Mouse (Mus musculus) intestine, postnatal 0 days (tissue): Measurements from ENCODE around the gene Atad2b. TPM values are rescaled to one million over a fixed set of nuclear protein-coding genes. Genes with fewer than 3 reads are reported as not detected.
A peak's percentile ranks its signal among the peaks of the same experiment; 100 is the strongest.

Source experiments
- ATAC-seq: fragments of 200-750 bp; cut with Nextera tagmentation; 2 replicates; pipeline ENCODE4 v1.8.0; 2017; ENCODE audit warnings: mild to moderate bottlenecking, moderate TSS enrichment, moderate library complexity
- H3K27ac ChIP-seq: fragments of 300-500 bp; sonication (generic); 2 replicates; pipeline ENCODE4 v1.5.1; 2014; ENCODE audit warnings: mild to moderate bottlenecking, low read depth, low read length, moderate library complexity
- H3K27me3 ChIP-seq: fragments of 300-500 bp; sonication (generic); replicated peaks from 2 replicates; pipeline ENCODE4 v1.6.1; 2014; ENCODE audit warnings: low read length, mixed read lengths; ENCODE audit not compliant: control insufficient read depth, insufficient read depth
- H3K36me3 ChIP-seq: fragments of 300-500 bp; sonication (generic); 2 replicates; pipeline ENCODE4 v1.6.1; 2014; ENCODE audit warnings: mild to moderate bottlenecking, moderate library complexity; ENCODE audit not compliant: control insufficient read depth, insufficient read depth
- H3K4me1 ChIP-seq: fragments of 300-500 bp; sonication (generic); replicated peaks from 2 replicates; pipeline ENCODE4 v1.6.1; 2014; ENCODE audit warnings: antibody characterized with exemption, low read length, mixed read lengths; ENCODE audit not compliant: control insufficient read depth, insufficient read depth
- H3K4me2 ChIP-seq: fragments of 300-500 bp; sonication (generic); replicated peaks from 2 replicates; pipeline ENCODE4 v1.6.1; 2014; ENCODE audit warnings: low read depth, mild to moderate bottlenecking, moderate library complexity
- H3K4me3 ChIP-seq: fragments of 300-500 bp; sonication (generic); 2 replicates; pipeline ENCODE4 v1.5.1; 2014; ENCODE audit warnings: low read depth, low read length
- H3K9ac ChIP-seq: fragments of 300-500 bp; sonication (generic); 2 replicates; pipeline ENCODE4 v1.6.1; 2014; ENCODE audit warnings: mild to moderate bottlenecking, low read depth, low read length
- H3K9me3 ChIP-seq: fragments of 300-500 bp; sonication (generic); 2 replicates; pipeline ENCODE4 v1.6.1; 2016; ENCODE audit warnings: mixed run types; ENCODE audit not compliant: control insufficient read depth
- CTCF ChIP-seq: sonication (generic); IDR thresholded peaks from 2 replicates; pipeline ENCODE4 v1.5.1; 2016; ENCODE audit warnings: low read depth, mild to moderate bottlenecking, control low read depth, antibody characterized with exemption, moderate library complexity
- WGBS: fragments of 180-500 bp; shearing (Covaris S2); extraction: QIAGEN DNeasy Blood & Tissue Kit; methylation state at CpG from one replicate; pipeline ENCODE4 v1.1.7; 2014; 5-methylcytosine and 5-hydroxymethylcytosine counted together
- polyA plus RNA-seq: library from polyadenylated mRNA; unstranded; fragments of >200 nt; fragmentation: Nextera tagmentation; extraction: Ambion mirVana; gene quantifications from 2 replicates; pipeline ENCODE4 v1.2.1, GENCODE M21; 2015

The Atad2b gene
- polyA plus RNA-seq, 1 experiment from 2014 or later, result 5.5 TPM

DNA sequence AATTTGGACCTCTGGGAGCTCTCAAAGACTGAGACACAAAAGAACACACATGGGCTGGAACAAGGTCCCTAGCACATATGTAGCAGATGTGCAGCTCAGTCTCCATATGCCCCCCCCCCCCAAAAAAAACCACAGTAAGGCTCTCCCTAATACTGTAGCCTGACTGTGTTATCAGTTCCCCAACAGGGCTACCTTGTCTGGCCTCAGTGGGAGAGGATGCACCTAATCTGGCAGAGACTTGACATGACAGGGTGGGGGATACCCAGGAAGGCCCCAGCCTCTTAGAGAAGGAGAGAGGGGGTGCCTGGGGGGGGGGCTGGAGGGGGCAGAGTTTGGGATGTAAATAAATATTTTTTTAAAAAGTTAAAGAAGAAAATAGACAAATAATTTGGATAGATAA lies 28.4 kb upstream of the Atad2b start:
- H3K4me2 ChIP-seq, result no peak overlapping the region
- H3K36me3 ChIP-seq, result peaks cover 19% of the 10 kb centered on the region
- H3K27me3 ChIP-seq, result no peaks in the 10 kb centered on the region
- H3K9me3 ChIP-seq, result no peaks in the 10 kb centered on the region
- TF ChIP-seq CTCF, result no peak
- H3K4me1 ChIP-seq, result no peaks in the 10 kb centered on the region
- no peak overlapping the region for H3K4me3 ChIP-seq
- no peak for ATAC-seq
- H3K9ac ChIP-seq, result no peak overlapping the region
- no peak overlapping the region for H3K27ac ChIP-seq

DNA sequence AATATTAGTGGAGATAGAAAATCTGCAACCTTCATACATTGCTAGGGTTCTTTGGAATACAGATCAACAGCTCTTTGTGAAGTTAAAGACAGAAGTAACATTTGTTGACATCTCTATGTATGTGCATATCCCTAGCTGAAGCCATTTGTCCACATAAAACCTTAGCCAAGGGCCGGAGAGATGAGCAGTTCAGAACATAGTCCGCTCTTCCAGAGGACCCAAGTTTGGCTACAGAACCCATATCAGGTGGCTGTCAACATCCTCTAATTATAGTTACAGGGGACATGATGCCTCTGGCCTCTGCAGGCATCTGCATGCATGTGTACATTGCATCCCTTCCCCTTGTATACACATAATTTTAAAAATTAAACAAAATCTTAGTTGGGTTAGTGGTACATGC lies 27.9 kb upstream of the Atad2b start:
- 95% methylated on average over 2 of the region's 2 CpGs for WGBS
- Histone ChIP-seq H3K36me3 (peaks cover 19% of the 10 kb centered on the region), H3K9me3 (no peaks in the 10 kb centered on the region), H3K4me2 (no peak overlapping the region), H3K27ac (no peak overlapping the region), H3K4me3 (no peak overlapping the region), H3K4me1 (no peaks in the 10 kb centered on the region), H3K9ac (no peak overlapping the region), H3K27me3 (no peaks in the 10 kb centered on the region)
- ATAC-seq, result no peak
- no peak for TF ChIP-seq CTCF

DNA sequence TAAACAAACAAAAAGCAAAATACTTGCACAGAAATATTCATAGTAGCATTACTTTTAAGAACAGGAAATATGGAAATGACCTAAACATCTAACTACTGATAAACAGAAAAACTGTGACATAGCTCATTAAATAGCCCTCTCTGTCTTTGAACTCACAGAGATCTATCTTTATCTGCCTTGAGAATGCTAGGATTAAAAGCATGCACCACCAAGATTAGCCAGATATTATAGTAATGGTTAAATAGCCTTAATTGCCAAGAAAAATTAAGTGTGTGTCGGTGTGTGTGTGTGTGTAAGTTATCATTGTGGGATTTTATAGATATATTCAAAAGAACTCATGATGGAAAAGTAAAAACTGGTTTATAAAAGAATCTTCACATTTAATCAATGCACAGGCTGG lies 27.3 kb upstream of the Atad2b start:
- Histone ChIP-seq H3K9ac (no peak overlapping the region), H3K27ac (no peak overlapping the region), H3K9me3 (no peaks in the 10 kb centered on the region), H3K4me2 (no peak overlapping the region), H3K27me3 (no peaks in the 10 kb centered on the region), H3K36me3 (peaks cover 19% of the 10 kb centered on the region), H3K4me3 (no peak overlapping the region), H3K4me1 (no peaks in the 10 kb centered on the region)
- no peak for ATAC-seq
- no peak for TF ChIP-seq CTCF
- WGBS, result 89% methylated on average over 1 of the region's 1 CpGs

- no peak for ATAC-seq
- 97% methylated on average over 5 of the region's 5 CpGs for WGBS
- no peaks in the 10 kb centered on the region for H3K4me1 ChIP-seq
- no peaks in the 10 kb centered on the region for H3K9me3 ChIP-seq
- H3K9ac ChIP-seq, result no peak overlapping the region
- peaks cover 4% of the 10 kb centered on the region for H3K36me3 ChIP-seq
- no peak for TF ChIP-seq CTCF
- H3K4me3 ChIP-seq, result no peak overlapping the region
- no peak overlapping the region for H3K4me2 ChIP-seq
- no peak overlapping the region for H3K27ac ChIP-seq
- no peaks in the 10 kb centered on the region for H3K27me3 ChIP-seq
Measured at GRCm38 (mm10) chr12:4898024-4898423, 19.1 kb upstream of the Atad2b start.

GRCm38 (mm10) chr12:4905946-4906345 lies 11.2 kb upstream of the Atad2b start:
- Histone ChIP-seq H3K27me3 (no peaks in the 10 kb centered on the region), H3K9ac (no peak overlapping the region), H3K36me3 (peaks cover 4% of the 10 kb centered on the region; the same call in 1 of the 2 replicates), H3K9me3 (no peaks in the 10 kb centered on the region), H3K27ac (no peak overlapping the region; the same call in 1 of the 2 replicates), H3K4me2 (peak overlapping the region; percentile 89; the same call in 1 of the 2 replicates), H3K4me1 (no peaks in the 10 kb centered on the region), H3K4me3 (no peak overlapping the region)
- TF ChIP-seq CTCF, result peak; percentile 35
- ATAC-seq, result no peak
- WGBS, result 77% methylated on average over 7 of the region's 7 CpGs

GRCm38 (mm10) chr12:4906476-4906875 lies 10.7 kb upstream of the Atad2b start:
- Histone ChIP-seq H3K27me3 (no peaks in the 10 kb centered on the region), H3K9me3 (no peaks in the 10 kb centered on the region), H3K4me2 (peak overlapping the region; percentile 89), H3K27ac (peak overlapping the region; percentile 98), H3K4me3 (peak overlapping the region; percentile 73), H3K4me1 (no peaks in the 10 kb centered on the region), H3K36me3 (peaks cover 3% of the 10 kb centered on the region; the same call in 1 of the 2 replicates), H3K9ac (peak overlapping the region; percentile 91)
- no peak for TF ChIP-seq CTCF
- 20% methylated on average over 7 of the region's 7 CpGs for WGBS
- no peak for ATAC-seq
